Mouse (Mus musculus) testis, postnatal 10 days (tissue): ENCODE results near the gene Iqck.
A peak's percentile ranks its signal among the peaks of the same experiment; 100 is the strongest.

Source experiments
- DNase-seq: peaks from one replicate; pipeline ENCODE4 v3.0.0; 2021; ENCODE audit warnings: low spot score

Gene Iqck

DNA sequence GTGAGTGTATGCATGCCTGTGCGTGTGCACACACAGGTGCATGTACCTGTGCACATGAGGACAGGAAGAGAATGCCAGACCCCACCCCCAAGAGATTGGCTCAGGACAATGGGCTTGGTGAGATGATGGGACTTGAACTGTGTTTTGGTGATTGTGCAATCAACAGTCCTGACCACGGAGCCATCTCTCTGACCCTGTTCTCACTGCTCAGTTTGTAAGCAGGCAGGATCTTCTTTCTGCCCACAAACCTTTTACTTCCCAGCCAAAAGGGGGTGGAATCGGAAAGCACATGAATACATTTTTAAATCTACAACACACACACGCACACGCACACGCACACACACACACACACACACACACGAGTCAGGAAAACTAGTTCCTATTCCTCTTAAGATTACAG is 56.0 kb downstream of the Iqck start:
- DNase-seq: no peak

DNA sequence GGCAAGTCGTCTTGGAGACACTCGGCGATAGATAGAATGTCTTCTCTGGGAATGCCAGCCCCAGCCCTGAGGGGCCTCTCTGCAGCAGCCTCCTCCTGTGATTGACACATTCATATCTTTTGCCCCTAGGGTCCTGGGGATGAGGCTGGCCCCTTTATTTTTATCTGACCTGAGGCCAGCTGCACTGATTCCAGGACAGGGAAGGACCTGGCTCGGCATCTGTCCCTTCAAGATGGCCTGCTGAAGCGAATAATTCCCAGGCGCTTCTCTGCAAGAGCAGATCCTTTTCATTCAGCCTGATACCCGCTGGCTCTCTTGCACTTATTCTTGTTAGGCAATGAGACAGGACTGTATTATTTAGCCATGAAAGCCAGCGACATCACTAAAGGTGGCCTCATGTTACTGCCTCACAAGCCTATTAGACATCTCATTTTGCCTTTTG is 56.5 kb downstream of the Iqck start:
- no peak for DNase-seq

GRCm38 (mm10) chr7:118914561-118915165 is 59.1 kb downstream of the Iqck start:
- DNase-seq: no peak

DNA sequence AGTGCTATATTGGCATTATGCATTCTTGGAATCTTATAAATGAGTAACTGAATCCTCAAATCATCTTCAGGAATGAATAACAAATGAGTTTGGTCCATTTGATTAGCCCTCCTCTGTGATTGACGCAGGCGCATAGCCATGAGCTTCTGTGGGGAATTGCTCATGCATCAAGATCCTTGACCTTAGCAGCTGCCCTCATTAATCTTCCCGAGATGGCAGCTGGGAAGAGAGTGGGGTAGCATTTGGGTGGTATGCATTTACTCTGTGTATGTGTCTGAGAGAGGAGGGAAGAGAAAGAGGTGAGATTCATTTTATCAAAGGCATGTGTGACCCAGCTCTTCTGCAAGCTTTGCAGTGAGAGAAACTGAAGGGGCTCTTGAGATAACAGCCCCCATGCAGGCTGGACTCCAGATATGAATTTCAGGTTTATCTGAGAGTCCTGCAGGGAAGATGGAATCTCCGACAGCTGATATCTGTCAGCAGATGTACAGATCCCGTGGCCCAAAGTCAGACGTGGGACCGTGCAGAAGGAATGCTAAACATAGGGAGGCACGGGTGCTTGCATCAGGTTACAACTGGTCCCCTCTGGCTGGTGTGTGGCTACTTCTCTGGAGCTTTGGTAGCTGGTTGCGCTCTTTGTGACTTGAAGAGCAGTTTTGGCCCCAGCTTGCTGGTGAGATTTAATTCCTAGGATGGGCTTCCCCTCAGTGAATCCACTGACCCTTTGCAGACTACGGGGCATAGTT is 63.9 kb downstream of the Iqck start:
- DNase-seq: no peak

GRCm38 (mm10) chr7:118922441-118923202 is 67.1 kb downstream of the Iqck start:
- no peak for DNase-seq

DNA sequence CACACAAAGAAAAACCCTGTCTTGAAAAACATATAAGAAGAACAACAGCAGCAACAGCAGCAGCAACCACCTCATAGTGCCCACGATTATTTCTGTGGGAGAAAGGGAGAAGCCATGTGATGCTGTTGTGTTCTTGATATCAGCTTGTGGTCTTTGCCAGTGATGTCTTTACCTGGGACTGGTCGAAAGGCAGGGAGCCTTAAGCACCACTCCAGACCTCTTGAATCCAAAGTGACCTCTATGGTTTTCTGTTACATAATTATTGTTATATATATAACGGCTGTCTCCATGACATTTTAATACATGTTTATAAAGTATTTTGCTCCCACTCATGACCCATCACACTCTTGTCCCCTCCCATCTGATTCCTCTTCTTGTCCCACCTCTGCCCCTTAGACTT is 70.0 kb downstream of the Iqck start:
- no peak for DNase-seq

- DNase-seq: no peak
Measured at GRCm38 (mm10) chr7:118926516-118927260, 71.1 kb downstream of the Iqck start.

DNA sequence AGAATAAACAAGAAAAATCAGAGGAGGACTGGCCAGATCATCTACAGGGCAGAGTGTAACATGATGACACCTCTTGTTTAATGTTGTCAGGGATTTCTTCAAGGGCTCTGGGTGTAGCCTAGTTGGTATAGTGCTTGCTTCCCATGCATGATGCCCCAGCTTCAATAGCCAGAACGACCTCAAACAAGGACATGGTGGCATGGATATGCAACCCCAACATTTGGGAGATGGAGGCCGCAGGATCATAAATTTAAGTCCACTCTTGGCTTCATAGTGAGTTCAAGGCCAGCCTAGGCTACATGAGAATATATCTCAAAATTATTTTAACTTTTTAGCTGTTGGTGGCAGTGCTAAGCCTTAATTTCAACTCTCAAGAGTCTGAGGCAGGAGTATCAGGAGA is 71.7 kb downstream of the Iqck start:
- DNase-seq: no peak

DNA sequence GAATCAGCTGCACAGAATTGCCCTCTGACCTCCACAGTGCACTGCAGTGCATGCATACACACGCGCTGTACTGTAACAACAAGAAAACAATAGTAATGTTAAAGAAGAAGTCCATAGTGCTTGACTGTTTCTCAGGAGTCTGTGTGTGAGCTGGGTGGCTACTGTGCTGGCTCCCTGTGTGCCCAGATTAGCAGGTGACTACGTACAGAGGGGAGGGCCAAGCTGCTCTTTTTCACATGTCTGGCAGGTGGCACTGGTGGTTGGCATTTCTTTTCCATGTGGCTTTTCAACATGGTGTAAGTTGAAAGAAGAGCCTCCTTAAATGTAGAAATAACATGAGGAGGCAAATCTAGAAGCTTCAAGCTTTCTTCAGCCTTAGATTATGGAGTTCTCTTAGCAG is 72.8 kb downstream of the Iqck start:
- DNase-seq: no peak

DNA sequence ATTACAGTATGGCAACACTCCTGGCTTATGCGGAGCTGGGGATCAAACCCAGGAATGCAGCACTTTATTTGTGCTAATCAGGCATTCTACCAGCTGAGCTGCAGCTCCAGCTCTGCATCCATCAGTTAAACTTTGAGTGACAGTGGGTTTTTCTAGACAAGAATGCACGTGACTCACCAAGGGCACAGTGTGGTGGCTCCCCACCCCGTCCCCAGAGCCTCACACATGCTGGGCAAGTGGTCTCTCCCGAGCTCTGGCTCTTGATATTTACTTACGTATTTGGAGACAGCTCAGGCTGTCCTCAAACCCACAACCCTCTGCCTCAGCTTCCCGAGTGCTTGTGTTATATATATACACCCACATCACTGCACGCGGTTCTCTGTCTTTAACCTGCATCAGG is 73.4 kb downstream of the Iqck start:
- no peak for DNase-seq

- no peak for DNase-seq
Measured at GRCm38 (mm10) chr7:118929601-118930311, 74.2 kb downstream of the Iqck start.

DNA sequence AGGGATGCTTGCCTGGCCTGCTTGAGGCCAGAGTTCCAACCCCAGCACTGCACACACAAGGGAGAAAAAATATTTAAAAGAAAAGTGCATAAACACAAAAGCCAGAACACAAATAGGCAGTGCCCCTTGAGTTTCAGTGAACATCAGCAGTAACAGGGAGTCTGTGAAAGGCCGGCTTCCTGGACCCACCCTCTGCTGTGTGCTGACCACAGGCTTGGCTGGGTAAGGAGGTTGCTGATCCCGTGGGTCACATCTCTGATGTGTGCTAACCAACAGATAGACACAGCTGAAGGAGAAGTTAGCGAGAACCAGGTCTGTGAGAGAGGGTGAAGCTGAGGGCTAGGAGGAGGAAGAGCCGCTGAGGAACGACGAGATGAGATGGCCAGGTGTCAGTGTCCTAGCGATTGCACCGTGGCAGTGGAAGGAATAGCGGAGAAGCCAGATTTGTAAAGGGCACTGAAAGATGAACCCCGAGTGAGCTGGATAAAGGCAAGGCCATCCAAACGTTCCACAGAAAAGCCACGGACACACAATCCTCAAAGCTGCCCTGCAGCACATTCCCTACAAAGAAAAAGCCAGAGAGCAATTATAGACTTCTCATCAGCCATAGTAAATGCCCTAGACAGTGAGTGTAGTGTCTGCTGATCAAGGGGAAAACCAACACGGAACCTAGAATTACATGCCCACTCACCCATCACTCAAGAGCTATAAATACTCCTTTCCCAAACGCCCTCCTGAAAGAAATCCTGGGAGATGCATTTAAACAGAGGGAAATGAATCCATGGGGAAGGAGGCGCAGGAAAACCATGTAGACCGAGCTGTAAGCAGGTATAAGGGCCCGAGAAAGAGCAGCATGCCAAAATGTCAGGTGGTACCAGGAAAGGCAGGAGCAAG is 76.2 kb downstream of the Iqck start:
- no peak for DNase-seq

GRCm38 (mm10) chr7:118935306-118935705 is 79.8 kb downstream of the Iqck start:
- DNase-seq: no peak

DNA sequence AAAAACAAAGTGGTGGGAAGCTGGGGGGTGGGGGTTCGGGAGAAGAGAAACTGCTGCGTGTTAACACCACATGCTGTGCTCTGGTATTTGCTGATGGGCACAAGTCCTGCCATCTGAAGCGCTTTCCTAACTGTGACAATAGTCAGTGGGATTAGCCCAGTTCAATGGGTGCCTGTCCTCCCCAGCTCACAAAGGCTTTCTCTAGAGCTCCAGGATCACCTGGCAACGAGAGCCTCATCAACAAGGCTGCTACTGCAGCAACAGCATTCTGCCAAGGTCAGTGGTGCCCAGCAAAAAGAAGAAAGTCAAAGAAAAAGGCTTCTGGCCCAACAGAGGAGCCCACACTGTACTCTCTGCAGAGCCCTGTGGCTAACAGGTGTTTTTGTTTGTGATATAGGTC is 81.3 kb downstream of the Iqck start:
- no peak for DNase-seq

GRCm38 (mm10) chr7:118937469-118938387 is 82.2 kb downstream of the Iqck start:
- DNase-seq: peak; percentile 57

DNA sequence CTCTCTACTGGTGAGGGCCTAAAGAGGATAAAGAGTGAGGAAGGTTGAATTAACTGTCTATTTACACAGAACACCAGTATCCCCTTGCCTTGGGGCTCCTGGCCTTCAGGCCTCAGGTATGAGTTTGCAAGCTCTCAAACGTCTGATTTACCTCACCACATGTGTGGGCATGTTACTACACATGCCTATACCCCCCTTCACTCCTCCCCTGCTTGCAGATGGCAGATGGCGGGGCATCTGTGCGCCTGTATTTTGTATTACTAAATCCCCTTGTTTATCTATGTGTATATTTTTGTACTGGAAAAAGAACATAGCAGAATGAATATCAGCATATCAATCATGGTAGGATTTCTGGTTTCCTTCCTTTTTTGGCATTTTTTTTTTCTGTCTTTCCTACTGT is 86.7 kb downstream of the Iqck start:
- no peak for DNase-seq

DNA sequence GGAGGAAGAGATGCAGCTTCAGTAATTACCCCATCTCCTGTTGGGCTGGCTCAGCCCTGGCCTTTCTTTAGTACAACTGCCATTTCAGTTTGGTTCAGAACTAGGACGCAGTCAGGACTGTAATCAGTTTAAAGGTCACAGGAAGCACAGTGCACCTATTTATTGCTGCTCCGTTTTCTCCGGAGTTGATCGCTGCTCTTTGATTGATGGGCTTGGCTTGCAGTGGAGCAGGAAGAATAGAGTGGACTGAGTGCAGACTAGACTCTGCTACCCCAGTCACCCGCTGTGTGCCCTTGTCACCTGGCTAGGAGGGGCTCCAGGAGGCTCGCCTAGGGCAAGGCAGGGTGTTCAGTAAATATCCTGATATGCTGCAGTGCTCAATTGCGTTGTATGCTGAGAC is 87.6 kb downstream of the Iqck start:
- no peak for DNase-seq

DNA sequence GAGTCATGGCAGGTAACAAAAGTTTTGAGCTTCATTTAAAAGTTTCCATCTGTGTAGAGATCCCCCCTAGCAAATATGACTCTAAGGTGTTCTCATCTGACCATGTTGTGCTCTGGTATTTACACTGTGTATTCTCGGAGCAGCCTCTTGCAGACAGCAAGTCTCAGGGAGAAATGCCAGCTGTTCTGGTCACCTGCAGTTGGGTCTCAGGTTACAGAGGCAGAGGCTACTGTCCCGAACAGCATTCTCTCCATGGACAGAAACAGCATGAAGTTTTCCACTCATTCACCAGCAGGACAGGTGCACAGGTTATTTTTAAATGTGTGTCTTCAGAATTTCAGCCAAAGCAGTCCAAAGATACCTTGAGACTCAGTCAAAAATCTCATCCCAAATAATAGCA is 89.3 kb downstream of the Iqck start:
- no peak for DNase-seq

GRCm38 (mm10) chr7:118947241-118947640 is 91.7 kb downstream of the Iqck start:
- no peak for DNase-seq
